Mouse (Mus musculus): ENCODE measurements at regions not wholly inside any gene's neighbourhood (a gene's known extent, or its start where the extent isn't known, plus 50 kb on each side); places are given as distances from the start of the nearest gene placed in this dataset.

DNA sequence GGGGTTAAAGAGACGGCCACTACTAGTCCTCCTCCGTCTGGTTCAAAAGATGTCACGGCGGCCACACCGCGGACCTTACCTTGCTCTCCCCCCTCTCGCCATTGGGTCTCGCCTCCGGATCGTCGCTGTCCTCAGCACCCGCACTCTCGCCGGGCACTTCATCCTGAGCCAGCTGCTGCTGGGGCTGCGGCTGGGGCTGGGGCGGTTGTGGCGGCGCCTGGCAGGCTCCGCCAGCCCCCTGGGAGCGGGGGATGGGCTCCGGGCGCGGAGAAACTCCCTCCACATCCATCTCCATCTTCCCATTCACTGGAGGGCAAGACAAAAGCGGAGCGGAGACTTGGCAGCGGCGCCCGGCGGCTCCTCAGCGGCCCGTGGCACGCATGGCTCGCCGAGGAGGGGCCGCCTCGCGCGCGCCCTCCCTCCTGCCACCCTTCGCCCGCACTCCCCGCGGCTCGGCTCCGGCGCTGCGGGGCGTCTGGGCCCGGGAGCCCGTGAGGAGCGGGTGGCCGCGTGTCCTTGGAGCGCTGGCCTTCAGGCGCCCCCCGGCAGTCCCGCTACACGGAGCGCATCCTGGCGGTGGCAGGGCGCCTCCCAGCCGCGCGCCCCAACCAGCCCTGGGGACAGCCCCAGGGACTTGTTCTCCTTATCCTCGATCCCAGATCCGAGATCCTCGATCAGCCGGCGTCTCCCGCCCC lies 167.8 kb upstream of the Azi2 start:
- no peaks in the 10 kb centered on the region for H3K4me1 ChIP-seq (ENCODE audit: control insufficient read depth)
- H3K9me3 ChIP-seq (ENCODE audit: control insufficient read depth, low read length): peaks cover under 1% of the 10 kb centered on the region; the same call in 1 of the 2 replicates
- no peak for TF ChIP-seq GATA1 (IDR thresholded peaks at IDR 0.05; ENCODE audit: low read length)
- TF ChIP-seq TAL1 (IDR thresholded peaks at IDR 0.05; ENCODE audit: low read length): no peak
- no peaks in the 10 kb centered on the region for H3K36me3 ChIP-seq (ENCODE audit: control insufficient read depth)
- no peak overlapping the region for H3K4me3 ChIP-seq (replicated peaks)
- H3K27me3 ChIP-seq (ENCODE audit: control insufficient read depth): peaks cover 30% of the 10 kb centered on the region

DNA sequence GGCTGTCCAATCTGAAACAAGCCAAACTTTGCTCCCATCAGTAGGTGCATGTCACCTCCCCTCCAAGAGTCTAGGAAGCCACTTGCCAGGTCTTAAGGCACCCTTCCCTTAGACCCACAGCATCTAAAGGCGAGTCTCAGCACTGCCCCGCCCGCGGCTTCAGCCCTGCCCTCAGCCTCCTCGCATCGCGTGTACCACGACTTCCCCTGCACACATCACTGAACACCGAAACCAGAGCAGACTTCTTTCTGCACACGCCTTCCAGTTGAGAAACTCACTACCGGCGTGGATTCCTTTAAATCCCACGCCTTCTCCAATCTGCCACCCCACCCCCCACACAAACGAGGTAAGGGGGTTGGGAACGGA lies 168.3 kb upstream of the Azi2 start:
- no peak for TF ChIP-seq GATA1 (IDR thresholded peaks at IDR 0.05; ENCODE audit: low read length)
- no peak for TF ChIP-seq TAL1 (IDR thresholded peaks at IDR 0.05; ENCODE audit: low read length)
- H3K27me3 ChIP-seq (ENCODE audit: control insufficient read depth): peaks cover 30% of the 10 kb centered on the region
- H3K4me3 ChIP-seq (replicated peaks): no peak overlapping the region
- H3K36me3 ChIP-seq (ENCODE audit: control insufficient read depth): no peaks in the 10 kb centered on the region
- H3K9me3 ChIP-seq (ENCODE audit: control insufficient read depth, low read length): peaks cover 4% of the 10 kb centered on the region; the same call in 1 of the 2 replicates
- no peaks in the 10 kb centered on the region for H3K4me1 ChIP-seq (ENCODE audit: control insufficient read depth)

DNA sequence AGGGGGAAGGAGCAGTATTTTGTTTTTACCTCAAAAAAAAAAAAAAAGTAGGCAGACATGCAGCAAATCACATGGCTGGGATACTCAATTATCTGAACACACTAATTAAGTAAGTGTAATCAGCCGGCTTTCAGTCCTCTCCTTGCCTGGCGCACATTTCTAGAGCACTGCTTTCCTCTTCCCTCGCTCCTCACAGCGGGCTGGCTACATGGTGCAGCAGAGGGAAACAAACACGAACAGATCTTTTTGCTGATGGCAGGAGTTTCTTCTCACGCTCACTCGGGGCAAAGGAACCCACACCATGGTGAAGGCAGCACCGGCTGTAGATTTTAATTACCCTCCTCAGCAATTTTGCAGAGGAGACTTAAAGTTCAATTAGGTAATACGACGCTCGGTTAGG lies 169.7 kb upstream of the Azi2 start:
- no peak for TF ChIP-seq GATA1 (IDR thresholded peaks at IDR 0.05; ENCODE audit: low read length)
- TF ChIP-seq TAL1 (IDR thresholded peaks at IDR 0.05; ENCODE audit: low read length): no peak
- no peaks in the 10 kb centered on the region for H3K36me3 ChIP-seq (ENCODE audit: control insufficient read depth)
- peaks cover 13% of the 10 kb centered on the region; the same call in 1 of the 2 replicates for H3K9me3 ChIP-seq (ENCODE audit: control insufficient read depth, low read length)
- H3K4me3 ChIP-seq (replicated peaks): no peak overlapping the region
- no peaks in the 10 kb centered on the region for H3K4me1 ChIP-seq (ENCODE audit: control insufficient read depth)
- H3K27me3 ChIP-seq (ENCODE audit: control insufficient read depth): peaks cover 30% of the 10 kb centered on the region

DNA sequence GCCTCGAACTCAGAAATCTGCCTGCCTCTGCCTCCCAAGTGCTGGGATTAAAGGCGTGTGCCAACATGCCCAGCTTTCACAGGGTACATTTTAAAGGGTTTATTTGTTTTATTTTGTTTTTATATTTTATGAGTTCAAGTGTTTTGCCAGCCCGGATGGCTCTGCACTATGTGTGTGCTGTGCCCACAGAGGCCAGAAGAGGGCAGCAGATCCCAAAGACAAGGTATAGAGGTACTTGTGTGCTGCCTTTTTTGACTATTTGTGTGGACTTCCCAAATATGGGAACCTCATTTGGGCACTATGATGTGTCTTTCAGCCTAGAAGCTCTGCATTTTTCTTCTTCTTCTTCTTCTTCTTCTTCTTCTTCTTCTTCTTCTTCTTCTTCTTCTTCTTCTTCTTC lies 176.4 kb upstream of the Azi2 start:
- TF ChIP-seq TAL1 (IDR thresholded peaks at IDR 0.05; ENCODE audit: low read length) (no peak), GATA1 (IDR thresholded peaks at IDR 0.05; ENCODE audit: low read length) (no peak)
- Histone ChIP-seq H3K36me3 (ENCODE audit: control insufficient read depth) (no peaks in the 10 kb centered on the region), H3K27me3 (ENCODE audit: control insufficient read depth) (no peaks in the 10 kb centered on the region), H3K4me1 (ENCODE audit: control insufficient read depth) (no peaks in the 10 kb centered on the region), H3K9me3 (ENCODE audit: control insufficient read depth, low read length) (peaks cover 24% of the 10 kb centered on the region), H3K4me3 (replicated peaks) (no peak overlapping the region)

DNA sequence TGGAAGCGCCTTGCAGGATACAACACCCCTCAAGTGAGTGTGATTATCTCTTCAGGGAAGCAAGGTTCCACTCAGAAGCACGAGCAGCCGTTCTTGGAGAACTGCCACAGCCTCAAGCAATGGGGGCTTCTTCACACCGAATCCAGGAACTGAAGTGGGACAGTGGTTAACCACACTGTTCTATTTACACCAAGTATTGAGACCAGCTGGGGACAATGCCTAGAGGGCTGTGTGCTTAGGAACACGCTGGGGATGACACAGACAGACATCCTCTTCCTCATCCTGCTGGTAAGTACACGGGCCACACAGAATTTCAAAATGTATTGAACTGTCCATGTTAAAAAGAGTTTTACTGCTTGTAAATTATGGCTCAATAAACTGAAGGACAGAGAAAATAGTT lies 177.0 kb upstream of the Azi2 start:
- Histone ChIP-seq H3K4me3 (replicated peaks) (no peak overlapping the region), H3K9me3 (ENCODE audit: control insufficient read depth, low read length) (peaks cover 24% of the 10 kb centered on the region), H3K4me1 (ENCODE audit: control insufficient read depth) (no peaks in the 10 kb centered on the region), H3K27me3 (ENCODE audit: control insufficient read depth) (no peaks in the 10 kb centered on the region), H3K36me3 (ENCODE audit: control insufficient read depth) (no peaks in the 10 kb centered on the region)
- TF ChIP-seq GATA1 (IDR thresholded peaks at IDR 0.05; ENCODE audit: low read length) (no peak), TAL1 (IDR thresholded peaks at IDR 0.05; ENCODE audit: low read length) (no peak)

DNA sequence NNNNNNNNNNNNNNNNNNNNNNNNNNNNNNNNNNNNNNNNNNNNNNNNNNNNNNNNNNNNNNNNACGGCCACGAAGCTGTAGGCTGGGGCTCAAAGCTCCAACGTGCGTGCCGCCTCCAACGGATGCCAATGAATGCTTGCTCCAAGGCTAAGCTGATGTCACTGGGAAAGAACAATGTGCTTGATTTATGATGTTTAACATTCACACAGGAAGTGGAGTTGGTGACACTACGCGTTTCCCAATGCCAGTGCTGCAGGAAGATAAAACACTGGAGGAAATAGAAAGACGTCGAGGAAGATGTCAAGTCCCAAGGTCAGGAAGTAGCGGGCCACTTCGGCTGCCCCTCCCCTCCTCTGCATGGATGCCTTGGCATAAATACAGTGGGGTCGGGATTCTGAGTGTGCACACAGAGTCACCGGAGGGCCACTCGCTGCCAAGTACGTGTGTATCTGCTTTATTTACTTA lies 180.7 kb upstream of the Azi2 start:
- Histone ChIP-seq H3K27me3 (ENCODE audit: control insufficient read depth) (no peaks in the 10 kb centered on the region), H3K4me3 (replicated peaks) (no peak overlapping the region), H3K4me1 (ENCODE audit: control insufficient read depth) (no peaks in the 10 kb centered on the region), H3K9me3 (ENCODE audit: control insufficient read depth, low read length) (peaks cover 20% of the 10 kb centered on the region), H3K36me3 (ENCODE audit: control insufficient read depth) (no peaks in the 10 kb centered on the region)
- no peak for TF ChIP-seq GATA1 (IDR thresholded peaks at IDR 0.05; ENCODE audit: low read length)
- TF ChIP-seq TAL1 (IDR thresholded peaks at IDR 0.05; ENCODE audit: low read length): no peak

DNA sequence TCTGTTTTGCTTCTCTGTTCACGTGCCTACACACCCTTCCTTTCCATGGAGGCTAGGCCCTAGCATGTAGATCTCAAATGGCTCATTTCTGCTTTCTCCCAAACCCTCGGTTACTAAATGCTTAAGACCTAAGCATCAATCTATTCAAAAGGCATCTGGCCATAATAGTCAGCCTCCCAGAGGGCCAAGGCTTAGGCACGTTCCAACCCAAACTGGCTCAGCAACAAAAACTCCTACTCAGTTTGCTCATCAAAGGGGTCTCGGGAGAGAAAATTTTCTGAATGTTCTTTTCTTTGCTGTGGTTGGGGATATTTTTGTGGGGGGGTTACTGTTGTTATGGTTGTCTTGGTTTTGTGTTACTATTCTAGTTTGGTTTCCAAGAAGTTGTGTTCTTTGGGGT lies 196.8 kb upstream of the Azi2 start:
- Histone ChIP-seq H3K4me3 (replicated peaks) (no peak overlapping the region), H3K4me1 (ENCODE audit: control insufficient read depth) (no peaks in the 10 kb centered on the region), H3K9me3 (ENCODE audit: control insufficient read depth, low read length) (peaks cover 5% of the 10 kb centered on the region; the same call in 1 of the 2 replicates), H3K27me3 (ENCODE audit: control insufficient read depth) (no peaks in the 10 kb centered on the region), H3K36me3 (ENCODE audit: control insufficient read depth) (no peaks in the 10 kb centered on the region)
- TF ChIP-seq GATA1 (IDR thresholded peaks at IDR 0.05; ENCODE audit: low read length) (no peak), TAL1 (IDR thresholded peaks at IDR 0.05; ENCODE audit: low read length) (no peak)

DNA sequence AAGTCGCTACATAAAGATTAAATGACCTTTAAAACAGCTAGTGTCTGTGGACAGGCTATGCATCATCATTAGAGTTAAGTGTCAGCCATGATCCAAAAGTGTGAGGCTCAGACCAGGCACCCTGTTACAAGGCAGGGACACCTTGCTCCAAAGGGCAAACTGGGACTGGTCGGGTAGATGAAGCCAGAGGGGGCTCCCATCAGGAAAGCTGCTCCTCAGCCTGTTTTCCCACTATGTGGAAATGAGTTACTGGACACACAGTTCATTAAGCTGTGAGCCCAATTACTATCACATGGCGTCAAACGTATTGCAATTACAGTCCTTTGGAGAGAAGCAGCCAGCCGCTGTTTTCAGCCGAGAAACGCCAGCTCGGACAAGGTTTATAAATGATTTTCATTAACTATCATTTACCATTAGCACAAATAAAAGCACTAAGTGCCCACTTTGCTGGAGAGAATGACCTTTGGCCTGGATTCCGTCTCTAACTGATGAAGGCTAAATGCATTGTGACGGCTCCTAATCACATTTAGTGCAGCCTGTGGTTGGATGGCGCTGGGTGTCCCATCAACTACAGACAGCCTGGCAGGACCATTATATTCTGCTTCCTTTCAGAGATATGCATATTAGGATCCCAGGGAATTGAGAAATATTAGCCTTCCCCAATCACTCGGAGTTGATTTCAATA lies 203.5 kb upstream of the Azi2 start:
- no peaks in the 10 kb centered on the region for H3K27me3 ChIP-seq (ENCODE audit: control insufficient read depth)
- no peak for TF ChIP-seq GATA1 (IDR thresholded peaks at IDR 0.05; ENCODE audit: low read length)
- TF ChIP-seq TAL1 (IDR thresholded peaks at IDR 0.05; ENCODE audit: low read length): no peak
- H3K9me3 ChIP-seq (ENCODE audit: control insufficient read depth, low read length): peaks cover 16% of the 10 kb centered on the region

DNA sequence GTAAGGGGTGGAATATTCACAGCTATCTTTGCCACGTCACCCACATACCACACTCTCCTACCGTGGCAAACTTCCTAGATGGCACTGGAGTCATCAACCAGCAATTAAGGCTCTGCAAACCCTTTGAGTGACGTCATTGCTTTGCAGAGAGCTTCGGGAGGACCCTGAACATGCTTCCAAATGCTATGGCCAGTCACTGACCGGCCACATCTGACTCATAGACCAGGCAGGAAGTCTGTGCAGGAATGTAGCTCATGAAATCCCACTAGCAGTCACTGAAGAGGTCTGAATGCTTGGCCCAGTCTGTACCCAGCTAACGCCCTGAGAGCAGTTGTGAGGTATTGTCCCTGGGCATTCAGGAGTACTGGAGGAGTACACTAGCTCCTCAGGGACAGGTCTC lies 203.9 kb upstream of the Rbms3 start:
- Histone ChIP-seq H3K27me3 (ENCODE audit: control insufficient read depth) (no peaks in the 10 kb centered on the region), H3K9me3 (ENCODE audit: control insufficient read depth, low read length) (peaks cover 22% of the 10 kb centered on the region), H3K4me1 (ENCODE audit: control insufficient read depth) (no peaks in the 10 kb centered on the region), H3K36me3 (ENCODE audit: control insufficient read depth) (no peaks in the 10 kb centered on the region), H3K4me3 (replicated peaks) (no peak overlapping the region)
- TF ChIP-seq GATA1 (IDR thresholded peaks at IDR 0.05; ENCODE audit: low read length): no peak
- TF ChIP-seq TAL1 (IDR thresholded peaks at IDR 0.05; ENCODE audit: low read length): no peak

More for the DNA sequence above, 203.5 kb upstream of the Azi2 start:
- no peaks in the 10 kb centered on the region for H3K36me3 ChIP-seq (ENCODE audit: control insufficient read depth)
- no peak overlapping the region for H3K4me3 ChIP-seq (replicated peaks)
- H3K4me1 ChIP-seq (ENCODE audit: control insufficient read depth): no peaks in the 10 kb centered on the region

All from erythroblast, embryonic 14.5 days (primary cell).